Mouse (Mus musculus): ENCODE data around the gene Tead2.

DNA sequence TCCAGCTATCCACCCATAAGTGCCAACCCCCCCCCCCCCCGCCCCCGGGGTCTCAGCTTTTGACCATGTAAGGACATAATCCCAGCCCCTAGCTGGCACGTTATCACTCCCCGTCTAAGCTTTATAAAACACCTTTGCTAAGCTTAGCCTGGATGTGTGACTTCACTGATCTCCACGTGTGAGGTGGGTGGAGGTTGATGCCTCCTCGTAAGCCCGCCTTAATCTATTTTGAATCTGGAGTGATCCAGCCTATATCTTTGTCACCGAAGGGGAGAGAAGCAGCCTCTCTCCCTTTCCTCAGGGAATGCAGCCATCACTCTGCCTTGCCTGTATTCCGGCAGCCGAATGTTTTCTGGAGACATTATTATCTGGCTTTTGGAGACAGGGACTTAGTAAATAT, 12.9 kb upstream of the Tead2 start:
- TF ChIP-seq CTCF (IDR thresholded peaks at IDR 0.05; ENCODE audit: low read depth) (no peak), EP300 (IDR thresholded peaks at IDR 0.05; ENCODE audit: low read depth) (no peak)

Data from liver, postnatal 0 days (tissue).